Mouse (Mus musculus) kidney, postnatal 36 days (tissue): ENCODE measurements around the gene Zc3h18.

Experiments
- DNase-seq, 2 experiments: peaks; one replicate each; pipeline ENCODE4 v3.0.0; 2021 to 2022; ENCODE audit warnings: mixed read lengths in 2 of 2

Gene Zc3h18

GRCm38 (mm10) chr8:122376365-122377231 lies at the start of gene Zc3h18:
Gene Zc3h18 (plus strand): TSS chr8:122376609.
- peak; percentile 99 to 100 for DNase-seq

GRCm38 (mm10) chr8:122329072-122329471 lies 47.3 kb upstream of the Zc3h18 start:
- no peak for DNase-seq

DNA sequence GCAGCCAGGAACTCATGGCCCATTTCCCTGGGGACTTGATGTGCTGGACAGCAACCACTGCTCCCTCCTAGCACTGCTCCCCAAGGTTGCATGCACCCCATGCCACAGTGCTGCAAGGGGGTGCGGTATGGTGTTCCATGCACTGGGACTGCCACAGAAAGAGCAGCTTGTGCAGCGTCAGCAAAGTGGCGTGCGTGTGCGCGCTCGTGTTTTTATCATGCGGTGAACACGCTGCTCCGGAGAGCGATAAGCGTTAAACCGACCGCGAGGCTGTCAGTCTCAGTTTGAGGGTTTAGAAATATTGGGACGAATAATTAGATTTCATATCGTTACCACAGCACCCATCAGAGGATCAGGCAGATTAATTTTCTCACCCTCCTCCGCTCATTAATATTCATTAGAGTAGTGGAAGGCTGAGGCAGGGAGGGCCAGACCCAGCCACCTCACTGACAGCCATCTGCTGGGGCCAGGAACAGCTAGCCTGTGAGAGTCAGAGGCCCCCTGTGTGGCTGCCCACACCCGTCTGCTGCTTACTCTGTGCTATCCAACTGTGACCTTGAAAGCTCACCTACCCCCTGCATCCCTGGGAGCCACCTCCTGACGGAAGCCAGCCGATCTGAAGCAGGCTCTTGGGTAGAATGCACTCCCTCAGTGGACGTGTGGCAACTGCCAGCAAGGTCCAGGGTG lies 46.7 kb upstream of the Zc3h18 start:
- no peak for DNase-seq

DNA sequence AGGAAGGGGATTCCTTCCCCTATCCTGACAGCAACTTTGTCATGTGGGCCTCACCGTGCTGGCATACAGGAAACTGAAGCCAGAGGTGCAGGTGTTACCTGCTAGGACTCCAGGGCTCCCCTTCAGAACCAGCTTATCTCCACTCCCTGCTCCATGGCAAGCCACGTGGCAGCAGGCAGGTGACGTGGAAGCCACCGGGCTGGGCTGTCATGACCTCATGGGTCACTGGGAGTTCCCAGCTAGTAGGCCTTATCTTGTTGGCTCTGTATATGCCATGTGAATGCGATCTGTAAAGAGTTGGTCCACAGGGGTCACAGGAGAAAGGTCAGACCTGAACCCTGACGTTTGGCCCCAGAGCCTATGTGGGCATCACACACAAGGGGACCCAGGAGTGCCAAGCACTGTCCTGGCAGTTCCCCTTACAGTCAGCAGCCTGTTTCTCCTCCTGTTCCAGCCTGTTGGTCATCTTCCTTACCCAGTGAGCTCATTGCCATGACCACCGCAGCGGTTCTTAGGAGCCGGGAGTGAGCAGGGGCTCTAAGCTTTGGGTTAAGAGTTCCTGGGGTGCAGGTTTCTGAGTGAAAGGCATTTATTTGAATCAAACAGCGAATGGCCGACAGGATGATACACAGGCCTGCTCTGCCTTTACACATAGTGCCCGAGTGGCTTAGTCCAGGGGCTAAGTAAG lies 45.8 kb upstream of the Zc3h18 start:
- DNase-seq, result no peak

GRCm38 (mm10) chr8:122331134-122331523 lies 45.3 kb upstream of the Zc3h18 start:
- peak; percentile 81 to 84 for DNase-seq

- peak; percentile 77 to 91 for DNase-seq
Measured at GRCm38 (mm10) chr8:122332753-122333506, 43.5 kb upstream of the Zc3h18 start.

GRCm38 (mm10) chr8:122333531-122333930 lies 42.9 kb upstream of the Zc3h18 start:
- DNase-seq, result no peak

- peak in 1 of 2 experiments; percentile 18 for DNase-seq
Measured at GRCm38 (mm10) chr8:122334791-122335490, 41.5 kb upstream of the Zc3h18 start.

DNA sequence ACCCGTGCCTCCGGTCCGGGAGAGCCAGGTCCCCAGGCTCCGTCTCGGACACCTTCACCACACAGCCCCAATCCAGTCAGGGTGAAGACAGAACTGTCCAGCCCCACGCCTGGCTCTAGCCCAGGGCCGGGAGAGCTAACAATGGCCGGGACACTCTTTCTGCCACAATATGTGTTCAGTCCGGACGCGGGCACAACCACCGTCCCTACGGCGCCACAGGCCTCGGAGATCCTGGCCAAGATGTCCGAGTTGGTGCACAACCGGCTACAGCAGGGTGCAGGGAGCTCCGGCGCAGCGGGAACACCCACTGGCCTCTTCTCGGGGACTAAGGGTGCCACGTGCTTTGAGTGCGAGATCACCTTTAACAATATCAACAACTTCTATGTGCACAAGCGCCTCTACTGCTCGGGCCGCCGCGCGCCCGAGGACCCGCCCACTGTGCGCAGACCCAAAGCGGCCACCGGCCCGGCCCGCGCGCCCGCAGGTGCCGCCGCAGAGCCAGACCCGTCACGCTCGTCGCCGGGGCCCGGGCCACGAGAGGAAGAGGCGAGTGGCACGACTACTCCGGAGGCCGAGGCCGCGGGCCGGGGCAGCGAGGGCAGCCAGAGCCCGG lies 40.7 kb upstream of the Zc3h18 start:
- peak; percentile 21 to 65 for DNase-seq

- DNase-seq, result peak; percentile 47 to 77
Measured at GRCm38 (mm10) chr8:122336251-122336910, 40.0 kb upstream of the Zc3h18 start.

DNA sequence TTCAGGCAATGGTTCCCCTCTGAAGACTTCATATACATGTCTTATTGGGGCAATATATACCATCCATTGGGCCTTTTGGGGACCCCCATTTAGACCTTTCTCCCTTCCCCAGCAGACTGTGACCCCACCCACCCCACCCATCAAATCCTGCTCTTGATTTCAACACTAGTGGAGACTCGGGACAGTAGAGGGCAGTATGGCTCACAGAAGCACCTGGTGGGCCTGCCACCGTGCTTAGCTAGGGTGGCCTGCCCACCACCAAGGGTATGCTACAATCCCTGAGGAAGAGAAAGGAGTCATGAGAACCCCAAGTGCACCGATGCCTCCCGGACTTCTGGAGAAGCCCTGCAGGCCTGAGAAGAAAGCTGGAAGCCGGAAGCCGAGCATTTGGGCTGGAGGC lies 37.6 kb upstream of the Zc3h18 start:
- no peak for DNase-seq

- DNase-seq, result no peak
Measured at GRCm38 (mm10) chr8:122340761-122341160, 35.6 kb upstream of the Zc3h18 start.

DNA sequence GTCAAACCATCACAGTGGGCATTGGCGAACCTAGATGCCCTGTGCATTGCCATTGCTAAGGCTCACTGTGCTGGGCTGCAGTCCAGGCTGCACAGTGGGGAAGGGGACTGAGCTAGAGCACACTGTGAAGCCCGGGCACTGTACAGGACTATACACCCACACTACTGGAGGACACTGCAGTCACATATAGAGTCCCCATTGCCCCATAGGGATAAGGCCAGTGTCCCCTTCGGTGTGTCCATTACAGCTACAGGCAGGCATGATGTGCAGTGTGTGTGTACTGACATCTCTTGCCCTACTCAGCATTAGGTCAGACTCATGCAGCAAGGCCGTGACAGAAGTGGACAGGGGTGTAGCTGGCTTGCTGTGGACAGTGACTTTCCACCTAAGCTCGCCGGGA lies 34.6 kb upstream of the Zc3h18 start:
- DNase-seq, result no peak

DNA sequence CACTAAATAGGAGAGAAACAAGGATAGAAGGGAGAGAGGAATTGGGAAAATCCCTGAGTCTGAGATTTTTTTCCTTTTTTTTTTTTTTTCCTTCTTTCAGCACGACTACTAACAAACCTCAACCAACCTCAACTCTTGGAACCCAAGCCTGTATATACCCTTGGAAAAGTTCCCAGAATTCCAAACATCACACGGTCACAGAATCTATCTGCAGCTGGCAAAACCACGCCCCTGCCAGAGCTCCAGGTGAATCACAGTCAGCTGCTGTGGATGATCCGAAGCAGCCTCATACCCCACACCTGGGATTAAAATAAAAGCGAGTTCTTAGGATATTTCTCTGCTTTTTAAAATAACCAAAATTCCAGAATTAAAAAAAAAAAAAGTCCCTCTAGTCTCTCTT lies 34.0 kb upstream of the Zc3h18 start:
- no peak for DNase-seq

- DNase-seq, result peak; percentile 59 to 67
Measured at GRCm38 (mm10) chr8:122342806-122343209, 33.6 kb upstream of the Zc3h18 start.

DNA sequence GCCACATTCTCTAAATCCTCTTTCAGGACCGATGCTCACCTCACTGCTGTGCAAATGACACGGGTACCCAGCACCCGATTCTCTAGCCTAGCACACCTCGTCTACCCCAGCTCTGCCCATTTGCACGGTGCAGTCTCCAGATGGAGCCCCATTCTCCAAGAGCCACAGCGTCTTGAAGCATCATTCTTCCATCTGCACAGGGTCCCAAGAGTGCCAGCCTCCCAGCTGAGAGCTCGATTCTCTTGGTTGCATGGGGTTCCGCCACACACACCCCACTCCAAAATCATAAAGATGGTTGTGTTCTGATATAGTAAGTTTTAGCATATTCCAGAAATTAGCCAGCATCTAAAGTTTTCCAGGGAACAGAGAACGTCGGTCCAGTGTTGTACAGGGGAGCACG lies 33.1 kb upstream of the Zc3h18 start:
- no peak for DNase-seq

- DNase-seq, result peak; percentile 18 to 56
Measured at GRCm38 (mm10) chr8:122343758-122344157, 32.7 kb upstream of the Zc3h18 start.

- DNase-seq, result no peak
Measured at GRCm38 (mm10) chr8:122344219-122344618, 32.2 kb upstream of the Zc3h18 start.

DNA sequence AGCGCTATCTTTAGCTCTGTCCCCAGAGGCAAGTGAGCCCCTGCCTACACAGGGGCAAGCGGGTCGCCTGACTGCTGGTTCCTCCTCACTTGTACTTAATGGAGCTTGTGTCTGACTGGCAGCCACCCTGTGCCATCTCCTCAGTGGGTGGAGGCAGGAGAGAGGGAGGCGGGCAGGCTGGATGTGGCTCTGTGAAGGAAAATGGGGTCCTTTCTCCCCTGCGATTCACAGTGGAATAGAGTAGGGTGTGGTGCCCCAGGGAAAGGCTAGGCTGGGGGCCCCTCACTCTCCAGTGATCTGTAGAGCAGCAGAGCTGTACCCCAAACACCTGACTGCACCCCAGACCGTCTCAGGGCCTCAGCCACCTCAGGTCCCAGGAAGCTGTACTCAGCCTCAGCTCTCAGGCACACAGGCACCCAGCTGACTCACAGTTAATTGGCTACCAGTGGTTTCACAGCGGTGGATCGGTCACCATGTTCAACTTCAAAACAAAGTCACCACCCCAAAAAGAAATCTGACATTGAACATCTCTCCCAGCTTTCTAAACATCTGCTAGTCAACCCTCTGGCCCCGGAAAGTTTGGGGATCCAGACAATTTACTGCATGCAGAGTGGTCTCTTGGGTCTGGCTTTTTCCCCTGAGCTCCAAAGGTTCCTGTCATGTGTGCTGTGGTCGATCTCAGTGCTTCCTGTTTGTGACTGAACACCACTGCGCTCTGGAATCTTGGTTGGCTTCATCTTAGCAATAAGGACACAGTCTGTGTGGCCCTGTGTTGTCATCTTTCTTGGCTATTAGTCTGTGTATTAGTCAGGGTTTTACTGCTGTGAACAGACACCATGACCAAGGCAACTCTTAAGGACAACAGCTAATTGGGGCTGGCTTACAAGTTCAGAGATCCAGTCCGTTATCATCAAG lies 31.0 kb upstream of the Zc3h18 start:
- DNase-seq, result no peak
